In the genomic region with DNA sequence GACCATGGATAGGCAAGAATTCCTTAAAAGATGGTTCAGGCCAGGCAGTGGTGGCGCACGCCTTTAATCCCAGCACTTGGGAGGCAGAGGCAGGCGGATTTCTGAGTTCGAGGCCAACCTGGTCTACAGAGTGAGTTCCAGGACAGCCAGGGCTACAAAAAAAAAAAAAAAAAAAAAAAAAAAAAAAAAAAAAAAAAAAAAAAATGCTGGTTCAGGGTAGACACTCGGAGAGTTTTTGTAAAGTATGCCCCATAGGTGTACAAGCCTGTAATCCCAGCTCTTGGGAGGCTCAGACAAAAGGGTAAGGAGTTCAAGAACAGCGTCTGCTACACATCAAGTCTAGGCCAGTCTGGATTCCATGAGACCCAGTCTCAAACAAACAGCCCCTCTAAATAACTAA, we compare ENCODE assay signal across 20 mouse cellular contexts. TPM values are rescaled to one million over a fixed set of nuclear protein-coding genes. Genes with fewer than 3 reads are reported as not detected.
DNase-seq lines count a peak whose midpoint lies in the region; ATAC-seq and TF ChIP-seq lines count a peak whose summit lies in the region.
"Not testable (repeated sequence)": the region's sequence is repeated elsewhere in the genome, so short reads cannot be mapped to it uniquely, and the experiment has no call there.
"Had no signal": no experiment of that assay in that cellular context is flagged by ENCODE, and none has a peak within 500 bp of the region (broad histone marks: within the 10 kb centered on the region; RNA-seq: fewer than 3 reads in every experiment).

No protein-coding gene starts in this region.

- not testable (repeated sequence) for TF ChIP-seq CTCF in CH12.LX (conservative IDR thresholded peaks at IDR 0.05 in 1 of 2, IDR thresholded peaks at IDR 0.05 in 1 of 2; ENCODE audit: low read depth in 2 of 2, low read length in 2 of 2); MEL (IDR thresholded peaks at IDR 0.05 in 2 of 3, conservative IDR thresholded peaks at IDR 0.05 in 1 of 3; ENCODE audit: control insufficient read depth in 1 of 3, insufficient read depth in 1 of 3, low read depth in 2 of 3, low read length in 3 of 3, poor library complexity in 1 of 3, severe bottlenecking in 1 of 3)

- H3K4me2 ChIP-seq in CH12.LX (ENCODE audit: insufficient read depth, low read depth, poor library complexity, severe bottlenecking): 0 out of 2 replicates have a peak overlapping the region, but pooled peaks have one; percentile 65
- not testable (repeated sequence) for H3K4me2 ChIP-seq in forebrain, embryonic 14.5 days (ENCODE audit: low read length); intestine, embryonic 16.5 days (ENCODE audit: low read depth, low read length)
- peak overlapping the region; percentile 59; the same call in 1 of the 2 replicates for H3K4me2 ChIP-seq in liver, embryonic 12.5 days
- H3K4me2 ChIP-seq in liver, embryonic 16.5 days (ENCODE audit: low read depth, low read length): 0 out of 2 replicates have a peak overlapping the region, but pooled peaks have one; percentile 49

- TF ChIP-seq RAD21 in CH12.LX (IDR thresholded peaks at IDR 0.05; ENCODE audit: low read depth, low read length); MEL (IDR thresholded peaks at IDR 0.05; ENCODE audit: low read depth, low read length): not testable (repeated sequence)

- not testable (repeated sequence) for H3K4me3 ChIP-seq in CH12.LX (replicated peaks in 1 of 3; ENCODE audit: low read depth in 2 of 3, low read length in 2 of 3, poor library complexity in 1 of 3); ES-E14 (ENCODE audit: insufficient read depth in 1 of 2, low read depth in 1 of 2, low read length in 2 of 2, poor library complexity in 1 of 2, severe bottlenecking in 1 of 2); MEL (ENCODE audit: control insufficient read depth in 1 of 2, insufficient read depth in 1 of 2, low read depth in 2 of 2, low read length in 2 of 2); forebrain, embryonic 14.5 days (ENCODE audit: low read depth, low read length); intestine, embryonic 16.5 days (ENCODE audit: low read length); liver, embryonic 12.5 days; liver, embryonic 16.5 days (ENCODE audit: low read depth, low read length)
- peak overlapping the region; percentile 42; the same call in 1 of the 2 replicates for H3K4me3 ChIP-seq in forebrain, embryonic 10.5 days

- H3K36me3 ChIP-seq in CH12.LX (replicated peaks in 1 of 2; ENCODE audit: control insufficient read depth in 1 of 2, insufficient read depth in 1 of 2, low read length in 1 of 2): peaks cover 0 to 19% of the 10 kb centered on the region in 2 experiments
- not testable (repeated sequence) for H3K36me3 ChIP-seq in ES-E14 (ENCODE audit: control insufficient read depth, insufficient read depth, low read length, poor library complexity, severe bottlenecking); MEL (ENCODE audit: control insufficient read depth in 1 of 2, insufficient read depth in 2 of 2, low read length in 2 of 2); intestine, embryonic 16.5 days (ENCODE audit: control insufficient read depth, insufficient read depth, low read length); liver, embryonic 16.5 days (ENCODE audit: control insufficient read depth, insufficient read depth)
- H3K36me3 ChIP-seq in forebrain, embryonic 10.5 days (replicated peaks): peaks cover 22% of the 10 kb centered on the region
- peaks cover 11% of the 10 kb centered on the region; the same call in 1 of the 2 replicates for H3K36me3 ChIP-seq in forebrain, embryonic 14.5 days (ENCODE audit: control insufficient read depth, insufficient read depth, low read length)
- H3K36me3 ChIP-seq in liver, embryonic 12.5 days: peaks cover 17% of the 10 kb centered on the region

- DNase-seq in CH12.LX (ENCODE audit: extremely low read depth); ES-E14 (ENCODE audit: low read depth, low spot score); MEL (ENCODE audit: low read depth, low spot score); forebrain, embryonic 10.5 days (ENCODE audit: extremely low spot score, low spot score); forebrain, embryonic 14.5 days (ENCODE audit: low spot score): not testable (repeated sequence)

- H3K27ac ChIP-seq in CH12.LX (ENCODE audit: insufficient read depth, low read depth); ES-E14 (ENCODE audit: insufficient read depth, low read depth, low read length, poor library complexity, severe bottlenecking); MEL (ENCODE audit: control insufficient read depth, low read depth, low read length); forebrain, embryonic 10.5 days; forebrain, embryonic 14.5 days (ENCODE audit: low read depth, low read length); intestine, embryonic 16.5 days (ENCODE audit: low read length); liver, embryonic 12.5 days; liver, embryonic 16.5 days (ENCODE audit: low read length): not testable (repeated sequence)

- in situ Hi-C loops in CH12.LX (cut with MboI; ENCODE audit: low pct_ligation_motif_present, low pct_unique_long_range_greater_than_20kb, low sequenced_read_pairs): loop anchor here (25.0 kb wide), 1 partner anchor 271 kb away; no protein-coding TSS in a partner anchor
- in situ Hi-C loops in ES-E14 (cut with MboI; ENCODE audit: low sequenced_read_pairs in 2 of 2, unreplicated experiment in 2 of 2): not testable (repeated sequence)

- H3K9me3 ChIP-seq in CH12.LX (replicated peaks; ENCODE audit: low read length); ES-E14 (ENCODE audit: control insufficient read depth, insufficient read depth, low read depth, low read length); MEL (replicated peaks; ENCODE audit: insufficient read depth, low read length); forebrain, embryonic 10.5 days; forebrain, embryonic 14.5 days (replicated peaks; ENCODE audit: control insufficient read depth, low read length); intestine, embryonic 16.5 days (ENCODE audit: control insufficient read depth, low read length); liver, embryonic 12.5 days (replicated peaks); liver, embryonic 16.5 days (replicated peaks; ENCODE audit: control insufficient read depth, low read length): not testable (repeated sequence)

- H3K79me2 ChIP-seq in CH12.LX (replicated peaks; ENCODE audit: control insufficient read depth, extremely low read depth, insufficient read depth, poor library complexity, severe bottlenecking); MEL (ENCODE audit: control insufficient read depth, insufficient read depth, low read length, poor library complexity): not testable (repeated sequence)

- TF ChIP-seq POLR2A in CH12.LX (IDR thresholded peaks at IDR 0.05; ENCODE audit: low read depth, low read length); MEL (IDR thresholded peaks at IDR 0.05; ENCODE audit: control insufficient read depth in 1 of 2, insufficient read depth in 1 of 2, low read depth in 1 of 2, low read length in 2 of 2, poor library complexity in 1 of 2): not testable (repeated sequence)

- not testable (repeated sequence) for TF ChIP-seq EP300 in CH12.LX (IDR thresholded peaks at IDR 0.05; ENCODE audit: low read length); MEL (IDR thresholded peaks at IDR 0.05; ENCODE audit: low read depth in 1 of 2, low read length in 2 of 2)

- H3K9ac ChIP-seq in CH12.LX (ENCODE audit: insufficient read depth, low read depth); ES-E14 (ENCODE audit: insufficient read depth, low read depth, low read length, poor library complexity, severe bottlenecking); MEL (ENCODE audit: control insufficient read depth, low read depth, low read length, poor library complexity, severe bottlenecking); forebrain, embryonic 14.5 days (ENCODE audit: low read length); intestine, embryonic 16.5 days (ENCODE audit: low read depth, low read length); liver, embryonic 12.5 days; liver, embryonic 16.5 days (ENCODE audit: low read depth, low read length): not testable (repeated sequence)

- H3K27me3 ChIP-seq in CH12.LX (replicated peaks); MEL (ENCODE audit: control insufficient read depth in 1 of 2, insufficient read depth in 2 of 2, low read length in 2 of 2); forebrain, embryonic 10.5 days (ENCODE audit: poor library complexity, severe bottlenecking); forebrain, embryonic 14.5 days (replicated peaks; ENCODE audit: control insufficient read depth, insufficient read depth, low read length); intestine, embryonic 16.5 days (replicated peaks; ENCODE audit: control insufficient read depth, insufficient read depth, low read length); liver, embryonic 12.5 days (replicated peaks); liver, embryonic 16.5 days (ENCODE audit: control insufficient read depth, insufficient read depth, low read depth, low read length): not testable (repeated sequence)

- dilution Hi-C loops in CH12.LX (cut with MboI; ENCODE audit: extremely low pct_ligation_motif_present, extremely low pct_unique_long_range_greater_than_20kb, low sequenced_read_pairs): not testable (repeated sequence)

- H3K4me1 ChIP-seq in CH12.LX (ENCODE audit: control insufficient read depth in 1 of 2, insufficient read depth in 2 of 2): peaks cover 4 to 32% of the 10 kb centered on the region in 2 experiments; a peak in 3 of 4 replicates
- H3K4me1 ChIP-seq in ES-E14 (ENCODE audit: control insufficient read depth in 2 of 2, insufficient read depth in 2 of 2, low read length in 2 of 2, poor library complexity in 1 of 2); MEL (ENCODE audit: control insufficient read depth in 1 of 2, insufficient read depth in 2 of 2, low read length in 2 of 2); forebrain, embryonic 10.5 days; forebrain, embryonic 14.5 days (ENCODE audit: control insufficient read depth, insufficient read depth, low read length); intestine, embryonic 16.5 days (ENCODE audit: control insufficient read depth, insufficient read depth, low read length); liver, embryonic 12.5 days; liver, embryonic 16.5 days (ENCODE audit: control insufficient read depth, low read depth, low read length): not testable (repeated sequence)

- ATAC-seq in forebrain, embryonic 14.5 days: peak; percentile 25; the same call in 1 of the 2 replicates
- ATAC-seq in intestine, embryonic 16.5 days: 0 out of 2 replicates have a peak, but pooled peaks have one; percentile 5
- not testable (repeated sequence) for ATAC-seq in liver, embryonic 12.5 days; liver, embryonic 16.5 days (ENCODE audit: low read depth)

- 91% methylated on average over 6 of the region's 6 CpGs for WGBS in forebrain, embryonic 10.5 days
- WGBS in forebrain, embryonic 14.5 days: 92% methylated on average over 6 of the region's 6 CpGs
- WGBS in intestine, embryonic 16.5 days: 92% methylated on average over 6 of the region's 6 CpGs
- WGBS in liver, embryonic 12.5 days (ENCODE audit: insufficient replicate concordance): 76% methylated on average over 6 of the region's 6 CpGs
- WGBS in liver, embryonic 16.5 days (ENCODE audit: insufficient replicate concordance): 80% methylated on average over 6 of the region's 6 CpGs

RNA-seq across cellular contexts. Expression of gene Yeats4, which starts 15.5 kb away (rescaled TPM):
- 50.3 and 54.4 TPM in 2 replicates for total RNA-seq in CH12.LX (2012; rRNA removed)
- 109 and 110 TPM in 2 replicates for total RNA-seq in CH12.LX (2014; rRNA removed)
- polyA plus RNA-seq in CH12.LX (2012; ENCODE audit: insufficient read length, low read depth): 123 and 133 TPM in 2 replicates
- 39.7 and 47.3 TPM in 2 replicates for total RNA-seq in ES-E14 (2012; rRNA removed)
- 61.8 and 69.4 TPM in 2 replicates for total RNA-seq in MEL (2012; rRNA removed)
- polyA plus RNA-seq in MEL (2012; ENCODE audit: insufficient read depth in 1 of 2, insufficient read length in 2 of 2, low read depth in 1 of 2, low replicate concordance in 2 of 2, missing spikeins in 1 of 2): 100 to 1,000 TPM in 1 of 2 experiments, not detected in 1; 106 TPM
- polyA plus RNA-seq in forebrain, embryonic 10.5 days (2016; fragmentation: Nextera tagmentation; extraction: Ambion mirVana): 122 and 123 TPM in 2 replicates
- 128 and 143 TPM in 2 replicates for polyA plus RNA-seq in forebrain, embryonic 14.5 days (2014; fragmentation: Nextera tagmentation; extraction: Ambion mirVana)
- 52.2 and 54.8 TPM in 2 replicates for polyA plus RNA-seq in intestine, embryonic 16.5 days (2015; fragmentation: Nextera tagmentation; extraction: Ambion mirVana)
- polyA plus RNA-seq in liver, embryonic 12.5 days (2016; fragmentation: Nextera tagmentation; extraction: Ambion mirVana): 54.0 and 61.9 TPM in 2 replicates
- 28.2 and 30.6 TPM in 2 replicates for polyA plus RNA-seq in liver, embryonic 16.5 days (2015; fragmentation: Nextera tagmentation; extraction: Ambion mirVana)

RNA-seq across cellular contexts. Expression of gene 9530003J23Rik, which starts 29.7 kb away (rescaled TPM):
- not detected in 2 replicates for total RNA-seq in CH12.LX (2012; rRNA removed)
- total RNA-seq in CH12.LX (2014; rRNA removed): not detected in 2 replicates
- polyA plus RNA-seq in CH12.LX (2012; ENCODE audit: insufficient read length, low read depth): not detected in 2 replicates
- total RNA-seq in ES-E14 (2012; rRNA removed): not detected in 2 replicates
- total RNA-seq in MEL (2012; rRNA removed): not detected in 2 replicates
- not detected for polyA plus RNA-seq in MEL (2012; ENCODE audit: insufficient read depth in 1 of 2, insufficient read length in 2 of 2, low read depth in 1 of 2, low replicate concordance in 2 of 2, missing spikeins in 1 of 2)
- not detected in 2 replicates for polyA plus RNA-seq in forebrain, embryonic 10.5 days (2016; fragmentation: Nextera tagmentation; extraction: Ambion mirVana)
- polyA plus RNA-seq in forebrain, embryonic 14.5 days (2014; fragmentation: Nextera tagmentation; extraction: Ambion mirVana): not detected in 2 replicates
- polyA plus RNA-seq in intestine, embryonic 16.5 days (2015; fragmentation: Nextera tagmentation; extraction: Ambion mirVana): not detected in 2 replicates
- not detected in 2 replicates for polyA plus RNA-seq in liver, embryonic 12.5 days (2016; fragmentation: Nextera tagmentation; extraction: Ambion mirVana)
- polyA plus RNA-seq in liver, embryonic 16.5 days (2015; fragmentation: Nextera tagmentation; extraction: Ambion mirVana): not detected in 2 replicates
- total RNA-seq: adrenal gland, adult 18-20 months; adrenal gland, adult 2 months; adrenal gland, adult 8-10 months; adrenal gland, postnatal 10 days; adrenal gland, postnatal 14 days; adrenal gland, postnatal 25 days; adrenal gland, postnatal 36 days; adrenal gland, postnatal 4 days had no signal
- polyA plus RNA-seq: adrenal gland, adult 2 months; brain, embryonic 14.5 days; CD4-positive, CD25-positive, alpha-beta regulatory T cell, adult 4 months; cerebellum, adult 2 months; G1E had no signal
